In the genomic region with DNA sequence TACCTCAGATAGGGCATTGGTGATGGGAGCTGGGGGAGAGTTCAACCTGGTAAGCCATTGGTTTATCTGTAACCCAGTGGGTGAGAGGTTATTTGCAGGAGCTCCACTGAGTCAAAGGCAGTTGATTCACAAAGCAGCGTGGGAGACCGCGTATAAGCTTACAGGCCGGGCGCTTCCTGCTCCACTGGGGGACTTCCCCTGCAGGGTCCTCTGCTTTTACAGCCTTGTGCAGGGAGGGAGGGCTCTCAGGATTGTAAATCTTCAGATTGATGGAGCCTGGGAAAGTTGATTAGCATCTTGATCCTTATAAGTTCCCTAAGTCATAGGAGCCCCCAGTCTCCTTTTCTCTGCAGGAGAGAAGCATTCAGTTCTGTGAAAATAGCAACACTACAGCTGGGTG, we compare ENCODE assay signal across 16 mouse cellular contexts.
DNase-seq lines count a peak whose midpoint lies in the region; ATAC-seq lines count a peak whose summit lies in the region.
"Had no signal": no experiment of that assay in that cellular context is flagged by ENCODE, and none has a peak within 500 bp of the region (broad histone marks: within the 10 kb centered on the region; RNA-seq: fewer than 3 reads in every experiment).

No protein-coding gene starts in this region.

- H3K36me3 ChIP-seq in intestine, embryonic 15.5 days: no peaks in the 10 kb centered on the region
- peaks cover 3% of the 10 kb centered on the region; the same call in 1 of the 2 replicates for H3K36me3 ChIP-seq in intestine, embryonic 16.5 days (ENCODE audit: control insufficient read depth, insufficient read depth, low read length)
- H3K36me3 ChIP-seq in midbrain, embryonic 14.5 days (ENCODE audit: control insufficient read depth, insufficient read depth, low read length): peaks cover 19% of the 10 kb centered on the region
- H3K36me3 ChIP-seq in midbrain, embryonic 11.5 days (ENCODE audit: control insufficient read depth, insufficient read depth, low read length): peaks cover 2% of the 10 kb centered on the region; the same call in 1 of the 2 replicates
- 0 out of 2 replicates have a peak, but pooled peaks cover 4% of the 10 kb centered on the region for H3K36me3 ChIP-seq in neural tube, embryonic 14.5 days (ENCODE audit: control insufficient read depth, insufficient read depth, low read length)

- H3K27ac ChIP-seq in intestine, embryonic 15.5 days: no peak overlapping the region
- H3K27ac ChIP-seq in intestine, embryonic 16.5 days (ENCODE audit: low read length): no peak overlapping the region
- H3K27ac ChIP-seq in midbrain, embryonic 14.5 days (replicated peaks; ENCODE audit: low read depth, low read length): no peak overlapping the region
- H3K27ac ChIP-seq in midbrain, embryonic 11.5 days (ENCODE audit: low read depth, low read length): no peak overlapping the region
- no peak overlapping the region for H3K27ac ChIP-seq in neural tube, embryonic 14.5 days (ENCODE audit: low read depth, low read length)
- H3K27ac ChIP-seq: embryonic facial prominence, embryonic 13.5 days; forebrain, embryonic 15.5 days; hindbrain, postnatal 0 days; limb, embryonic 13.5 days; lung, embryonic 15.5 days; midbrain, embryonic 12.5 days had no signal

- H3K4me2 ChIP-seq in intestine, embryonic 15.5 days (replicated peaks): no peak overlapping the region
- no peak overlapping the region for H3K4me2 ChIP-seq in intestine, embryonic 16.5 days (ENCODE audit: low read depth, low read length)
- H3K4me2 ChIP-seq in midbrain, embryonic 14.5 days (ENCODE audit: low read length): no peak overlapping the region
- no peak overlapping the region for H3K4me2 ChIP-seq in midbrain, embryonic 11.5 days
- H3K4me2 ChIP-seq in neural tube, embryonic 14.5 days (ENCODE audit: low read depth, low read length): no peak overlapping the region
- H3K4me2 ChIP-seq: embryonic facial prominence, embryonic 13.5 days; forebrain, embryonic 15.5 days; limb, embryonic 13.5 days; lung, embryonic 15.5 days; midbrain, embryonic 12.5 days had no signal

- H3K27me3 ChIP-seq in intestine, embryonic 15.5 days (replicated peaks): no peaks in the 10 kb centered on the region
- no peaks in the 10 kb centered on the region for H3K27me3 ChIP-seq in intestine, embryonic 16.5 days (replicated peaks; ENCODE audit: control insufficient read depth, insufficient read depth, low read length)
- H3K27me3 ChIP-seq in midbrain, embryonic 14.5 days (ENCODE audit: control insufficient read depth, insufficient read depth, low read length): no peaks in the 10 kb centered on the region
- no peaks in the 10 kb centered on the region for H3K27me3 ChIP-seq in midbrain, embryonic 11.5 days (ENCODE audit: control insufficient read depth, insufficient read depth, low read length)
- no peaks in the 10 kb centered on the region for H3K27me3 ChIP-seq in neural tube, embryonic 14.5 days (ENCODE audit: control insufficient read depth, insufficient read depth, low read length)
- H3K27me3 ChIP-seq: embryonic facial prominence, embryonic 13.5 days; forebrain, embryonic 15.5 days; limb, embryonic 13.5 days; lung, embryonic 15.5 days; midbrain, embryonic 12.5 days had no signal

- peaks cover 8% of the 10 kb centered on the region; the same call in 1 of the 2 replicates for H3K4me1 ChIP-seq in intestine, embryonic 15.5 days (replicated peaks)
- no peaks in the 10 kb centered on the region for H3K4me1 ChIP-seq in intestine, embryonic 16.5 days (ENCODE audit: control insufficient read depth, insufficient read depth, low read length)
- no peaks in the 10 kb centered on the region for H3K4me1 ChIP-seq in midbrain, embryonic 14.5 days (ENCODE audit: control insufficient read depth, insufficient read depth, low read length)
- H3K4me1 ChIP-seq in midbrain, embryonic 11.5 days (ENCODE audit: control insufficient read depth, insufficient read depth, low read length): 0 out of 2 replicates have a peak, but pooled peaks cover 3% of the 10 kb centered on the region
- H3K4me1 ChIP-seq in neural tube, embryonic 14.5 days (ENCODE audit: control insufficient read depth, insufficient read depth, low read length): peaks cover 6% of the 10 kb centered on the region; the same call in 1 of the 2 replicates
- H3K4me1 ChIP-seq: forebrain, embryonic 15.5 days; lung, embryonic 15.5 days had no signal

- H3K9me3 ChIP-seq in intestine, embryonic 15.5 days: no peaks in the 10 kb centered on the region
- no peaks in the 10 kb centered on the region for H3K9me3 ChIP-seq in intestine, embryonic 16.5 days (ENCODE audit: control insufficient read depth, low read length)
- no peaks in the 10 kb centered on the region for H3K9me3 ChIP-seq in midbrain, embryonic 14.5 days (ENCODE audit: control insufficient read depth, low read length)
- H3K9me3 ChIP-seq in midbrain, embryonic 11.5 days (ENCODE audit: control insufficient read depth, low read length): no peaks in the 10 kb centered on the region
- H3K9me3 ChIP-seq in neural tube, embryonic 14.5 days (ENCODE audit: control insufficient read depth, low read length): no peaks in the 10 kb centered on the region
- H3K9me3 ChIP-seq: embryonic facial prominence, embryonic 13.5 days; forebrain, embryonic 15.5 days; limb, embryonic 13.5 days; lung, embryonic 15.5 days; midbrain, embryonic 12.5 days had no signal

- no peak overlapping the region for H3K4me3 ChIP-seq in intestine, embryonic 15.5 days (replicated peaks)
- no peak overlapping the region for H3K4me3 ChIP-seq in intestine, embryonic 16.5 days (ENCODE audit: low read length)
- no peak overlapping the region for H3K4me3 ChIP-seq in midbrain, embryonic 14.5 days (replicated peaks; ENCODE audit: low read depth, low read length)
- no peak overlapping the region for H3K4me3 ChIP-seq in midbrain, embryonic 11.5 days (ENCODE audit: low read depth, low read length)
- H3K4me3 ChIP-seq in neural tube, embryonic 14.5 days (ENCODE audit: low read depth, low read length): no peak overlapping the region
- H3K4me3 ChIP-seq: embryonic facial prominence, embryonic 13.5 days; forebrain, embryonic 15.5 days; limb, embryonic 13.5 days; lung, embryonic 15.5 days; midbrain, embryonic 12.5 days had no signal

- WGBS in intestine, embryonic 15.5 days: 37% methylated on average over 5 of the region's 5 CpGs
- WGBS in intestine, embryonic 16.5 days: 34% methylated on average over 5 of the region's 5 CpGs
- 37% methylated on average over 5 of the region's 5 CpGs for WGBS in midbrain, embryonic 14.5 days
- 26% methylated on average over 5 of the region's 5 CpGs for WGBS in midbrain, embryonic 11.5 days
- WGBS in neural tube, embryonic 14.5 days: 1% methylated on average over 5 of the region's 5 CpGs

- peak; percentile 11 for DNase-seq in midbrain, embryonic 14.5 days
- no peak for DNase-seq in midbrain, embryonic 11.5 days (ENCODE audit: low spot score, missing footprints)
- no peak for DNase-seq in ovary, postnatal 14 days (ENCODE audit: low spot score)
- DNase-seq in retina, embryonic 14.5 days (ENCODE audit: low spot score): no peak
- DNase-seq: cerebellum, adult 8-10 months; layer of hippocampus, adult 9-11 months had no signal

- H3K9ac ChIP-seq in intestine, embryonic 15.5 days: 0 out of 2 replicates have a peak overlapping the region, but pooled peaks have one; percentile 4
- H3K9ac ChIP-seq in intestine, embryonic 16.5 days (ENCODE audit: low read depth, low read length): no peak overlapping the region
- no peak overlapping the region for H3K9ac ChIP-seq in midbrain, embryonic 14.5 days (replicated peaks; ENCODE audit: low read length)
- no peak overlapping the region for H3K9ac ChIP-seq in midbrain, embryonic 11.5 days (ENCODE audit: low read length)
- no peak overlapping the region for H3K9ac ChIP-seq in neural tube, embryonic 14.5 days (replicated peaks; ENCODE audit: low read depth, low read length)
- H3K9ac ChIP-seq: embryonic facial prominence, embryonic 13.5 days; forebrain, embryonic 15.5 days; limb, embryonic 13.5 days; lung, embryonic 15.5 days; midbrain, embryonic 12.5 days had no signal

- ATAC-seq in intestine, embryonic 15.5 days: no peak
- ATAC-seq in intestine, embryonic 16.5 days: no peak
- ATAC-seq in midbrain, embryonic 14.5 days (ENCODE audit: low FRiP score, low TSS enrichment): no peak
- no peak for ATAC-seq in midbrain, embryonic 11.5 days (ENCODE audit: low FRiP score)
- ATAC-seq in erythroblast, adult 5-6 weeks (replicated peaks; ENCODE audit: low FRiP score, poor library complexity, severe bottlenecking): 0 out of 2 replicates have a peak, but pooled peaks have one; percentile 21
- ATAC-seq in neural tube, embryonic 14.5 days (ENCODE audit: low read depth): peak; percentile 54; the same call in 1 of the 2 replicates
- ATAC-seq: forebrain, embryonic 15.5 days; hindbrain, postnatal 0 days had no signal

Comparison
In these comparisons a context has a peak if more than half of its experiments do, and no peak if none do; other contexts are left out.
1. ATAC-seq: peak in erythroblast, adult 5-6 weeks (single experiment) and neural tube, embryonic 14.5 days (single experiment); none in intestine, embryonic 15.5 days (single experiment), intestine, embryonic 16.5 days (single experiment), midbrain, embryonic 14.5 days (single experiment) and midbrain, embryonic 11.5 days (single experiment).